Mouse (Mus musculus) induced T-regulatory cell, adult 2 months (primary cell): Measurements from ENCODE around the gene Gba.
A peak's percentile ranks its signal among the peaks of the same experiment; 100 is the strongest.

Experiments used
- DNase-seq: peaks from one replicate; pipeline ENCODE4 v3.0.0-alpha.2; 2012; ENCODE audit warnings: low read depth

Gene Gba

GRCm38 (mm10) chr3:89243609-89244008 lies 40.9 kb downstream of the Gba start:
- DNase-seq, result peak; percentile 83

GRCm38 (mm10) chr3:89244158-89244981 lies 41.6 kb downstream of the Gba start:
- peak; percentile 73 for DNase-seq

GRCm38 (mm10) chr3:89244982-89245687 lies 42.4 kb downstream of the Gba start:
- DNase-seq, result peak; percentile 80

- peak; percentile 86 for DNase-seq
Observed at GRCm38 (mm10) chr3:89245688-89246171, 43.0 kb downstream of the Gba start, which contains the start of gene Krtcap2. Krtcap2 (plus strand) TSS chr3:89245966.

GRCm38 (mm10) chr3:89246261-89247100 lies 43.8 kb downstream of the Gba start, which contains the start of gene Trim46:
Trim46 (minus strand) TSS chr3:89246309.
- DNase-seq, result peak; percentile 95

- peak; percentile 64 for DNase-seq
Observed at GRCm38 (mm10) chr3:89247466-89247865, 44.7 kb downstream of the Gba start.

GRCm38 (mm10) chr3:89250435-89251040 lies 47.8 kb downstream of the Gba start:
- peak; percentile 83 for DNase-seq

- DNase-seq, result peak; percentile 70
Observed at GRCm38 (mm10) chr3:89251365-89251895, 48.7 kb downstream of the Gba start.

GRCm38 (mm10) chr3:89254994-89255393 lies 52.3 kb downstream of the Gba start:
- DNase-seq, result no peak

- no peak for DNase-seq
Observed at GRCm38 (mm10) chr3:89256177-89256576, 53.4 kb downstream of the Gba start.
